Mouse (Mus musculus) forebrain, embryonic 14.5 days (tissue): ENCODE measurements around the gene Vmn1r10. TPM values are rescaled to one million over a fixed set of nuclear protein-coding genes. Genes with fewer than 3 reads are reported as not detected.

Experiments used
- ATAC-seq: fragments of 200-750 bp; cut with Nextera tagmentation; 2 replicates; pipeline ENCODE4 v1.8.0; 2017; ENCODE audit warnings: mild to moderate bottlenecking, moderate library complexity
- DNase-seq: peaks from one replicate; pipeline ENCODE4 v3.0.0-alpha.2; 2015; ENCODE audit warnings: low spot score
- H3K27ac ChIP-seq: fragments of 300-500 bp; sonication (generic); 2 replicates; pipeline ENCODE4 v1.5.1; 2014; ENCODE audit warnings: low read depth, mild to moderate bottlenecking, control low read depth, low read length, moderate library complexity
- H3K27me3 ChIP-seq: fragments of 300-500 bp; sonication (generic); replicated peaks from 2 replicates; pipeline ENCODE4 v1.6.1; 2014; ENCODE audit warnings: low read length, control low read depth, mixed read lengths; ENCODE audit not compliant: control insufficient read depth, insufficient read depth
- H3K36me3 ChIP-seq: fragments of 300-500 bp; sonication (generic); 2 replicates; pipeline ENCODE4 v1.6.1; 2014; ENCODE audit warnings: low read length, control low read depth; ENCODE audit not compliant: control insufficient read depth, insufficient read depth
- H3K4me1 ChIP-seq: fragments of 300-500 bp; sonication (generic); 2 replicates; pipeline ENCODE4 v1.6.1; 2014; ENCODE audit warnings: antibody characterized with exemption, low read length, control low read depth; ENCODE audit not compliant: control insufficient read depth, insufficient read depth
- H3K4me2 ChIP-seq: fragments of 300-500 bp; sonication (generic); 2 replicates; pipeline ENCODE4 v1.6.1; 2014; ENCODE audit warnings: mild to moderate bottlenecking, control low read depth, low read length
- H3K4me3 ChIP-seq: fragments of 300-500 bp; sonication (generic); 2 replicates; pipeline ENCODE4 v1.5.1; 2014; ENCODE audit warnings: low read depth, low read length, control low read depth
- H3K9ac ChIP-seq: fragments of 300-500 bp; sonication (generic); 2 replicates; pipeline ENCODE4 v1.6.1; 2014; ENCODE audit warnings: mild to moderate bottlenecking, low read length, control low read depth, moderate library complexity
- H3K9me3 ChIP-seq: fragments of 300-500 bp; sonication (generic); replicated peaks from 2 replicates; pipeline ENCODE4 v1.6.1; 2016; ENCODE audit warnings: low read length, control low read depth, mixed read lengths; ENCODE audit not compliant: control insufficient read depth
- WGBS: fragments of 180-500 bp; shearing (Covaris S2); extraction: QIAGEN DNeasy Blood & Tissue Kit; methylation state at CpG from one replicate; pipeline ENCODE4 v1.1.7; 2014; 5-methylcytosine and 5-hydroxymethylcytosine counted together
- polyA plus RNA-seq: library from polyadenylated mRNA; unstranded; fragments of >200 nt; fragmentation: Nextera tagmentation; extraction: Ambion mirVana; gene quantifications from 2 replicates; pipeline ENCODE4 v1.2.1, GENCODE M21; 2014

The Vmn1r10 gene
- polyA plus RNA-seq = not detected in 2 replicates

DNA sequence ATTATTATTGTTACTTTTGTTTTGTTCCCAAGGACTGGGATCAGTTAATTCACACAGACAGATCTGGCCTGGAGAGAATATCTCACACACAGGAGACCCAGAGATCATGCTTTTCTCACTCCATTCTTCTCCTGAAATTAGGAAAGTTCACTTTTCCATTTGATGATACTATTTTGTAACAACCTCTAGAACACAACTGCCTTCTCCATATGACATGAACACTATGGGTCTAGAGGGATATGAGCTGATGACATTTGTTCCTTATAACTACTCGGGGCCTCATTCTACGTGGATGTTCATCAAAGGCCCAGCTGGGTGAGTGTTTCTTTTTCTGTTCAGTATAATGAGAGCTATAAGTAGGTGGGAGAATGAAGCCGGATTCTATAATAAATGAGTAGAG is at the start of gene Vmn1r10:
Gene Vmn1r10 (plus strand): TSS at position 301 of the 400 bp plus-strand sequence.
- Histone ChIP-seq H3K9me3 (no peaks in the 10 kb centered on the region), H3K4me3 (no peak within 1 kb of the TSS), H3K36me3 (no peaks in the 10 kb centered on the region), H3K27me3 (no peaks in the 10 kb centered on the region), H3K4me2 (no peak within 1 kb of the TSS), H3K4me1 (no peaks in the 10 kb centered on the region), H3K9ac (no peak within 1 kb of the TSS), H3K27ac (no peak within 1 kb of the TSS)
- DNase-seq (no peak), ATAC-seq (no peak)
- WGBS = 87% methylated on average over 3 of the region's 3 CpGs

DNA sequence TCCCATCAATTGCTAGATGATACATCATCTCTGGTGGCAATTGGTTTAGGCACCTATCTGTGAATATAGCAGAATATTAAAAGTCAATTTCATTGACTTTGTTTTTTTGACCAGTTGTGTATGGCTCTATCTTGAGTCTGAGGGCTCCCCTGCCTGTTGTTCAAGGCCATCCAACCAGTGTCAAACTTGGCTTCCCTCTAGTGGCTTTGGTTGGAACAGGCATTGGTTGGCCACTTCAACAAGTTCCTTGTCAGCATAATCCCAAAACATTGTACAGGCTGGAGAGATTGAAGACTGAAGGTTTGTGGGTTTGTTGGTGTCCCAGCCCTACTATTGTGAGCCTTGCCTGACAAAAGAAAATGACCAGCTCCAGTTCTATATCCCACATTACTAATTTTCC is 45.5 kb upstream of the Vmn1r10 start:
- no peak for DNase-seq
- Histone ChIP-seq H3K4me3 (no peak overlapping the region), H3K4me1 (no peaks in the 10 kb centered on the region), H3K9ac (no peak overlapping the region), H3K36me3 (no peaks in the 10 kb centered on the region), H3K27me3 (no peaks in the 10 kb centered on the region), H3K4me2 (no peak overlapping the region), H3K9me3 (no peaks in the 10 kb centered on the region), H3K27ac (no peak overlapping the region)
- ATAC-seq = no peak

DNA sequence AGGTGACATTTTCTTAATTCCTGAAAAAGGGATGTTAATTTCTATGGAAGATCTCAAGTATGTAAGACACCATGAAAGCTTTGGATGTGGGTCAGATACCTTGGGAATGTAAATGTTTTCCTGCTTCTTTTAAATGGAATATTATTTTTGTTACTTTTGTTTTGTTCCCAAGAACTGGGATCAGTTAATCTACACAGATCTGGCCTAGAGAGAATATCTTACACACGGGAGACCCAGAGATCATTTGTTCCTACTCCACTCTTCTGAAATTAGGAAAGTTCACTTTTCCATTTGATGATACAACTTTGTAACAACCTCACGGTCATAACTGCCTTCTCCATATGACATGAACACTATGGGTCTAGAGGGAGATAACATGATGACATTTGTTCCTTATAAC is 42.8 kb upstream of the Vmn1r10 start, which contains the start of gene Vmn1r9:
Gene Vmn1r9 (plus strand): TSS at position 301 of the 400 bp plus-strand sequence.
- no peak within 1 kb of the TSS for H3K4me2 ChIP-seq
- no peaks in the 10 kb centered on the region for H3K9me3 ChIP-seq
- ATAC-seq (no peak), DNase-seq (no peak)
- 87% methylated on average over 2 of the region's 2 CpGs for WGBS
- no peak within 1 kb of the TSS for H3K27ac ChIP-seq
- H3K27me3 ChIP-seq = no peaks in the 10 kb centered on the region
- no peak within 1 kb of the TSS for H3K4me3 ChIP-seq
- no peaks in the 10 kb centered on the region for H3K4me1 ChIP-seq
- H3K9ac ChIP-seq = no peak within 1 kb of the TSS
- H3K36me3 ChIP-seq = no peaks in the 10 kb centered on the region

DNA sequence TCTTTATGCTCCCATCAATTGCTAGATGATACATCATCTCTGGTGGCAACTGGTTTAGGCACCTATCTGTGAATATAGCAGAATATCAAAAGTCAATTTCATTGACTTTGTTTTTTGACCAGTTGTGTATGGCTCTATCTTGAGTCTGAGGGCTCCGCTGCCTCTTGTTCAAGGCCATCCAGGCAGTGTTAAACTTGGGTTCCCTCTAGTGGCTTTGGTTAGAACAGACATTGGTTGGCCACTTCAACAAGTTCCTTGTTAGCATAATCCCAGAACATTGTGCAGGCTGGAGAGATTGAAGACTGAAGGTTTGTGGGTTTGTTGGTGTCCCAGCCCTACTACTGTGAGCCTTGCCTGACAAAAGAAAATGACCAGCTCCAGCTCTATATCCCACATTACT is 2.9 kb upstream of the Vmn1r10 start:
- DNase-seq (no peak), ATAC-seq (no peak)
- WGBS = 73% methylated on average over 1 of the region's 1 CpGs
- H3K27ac ChIP-seq = no peak overlapping the region
- no peaks in the 10 kb centered on the region for H3K4me1 ChIP-seq
- H3K9ac ChIP-seq = no peak overlapping the region
- H3K36me3 ChIP-seq = no peaks in the 10 kb centered on the region
- no peak overlapping the region for H3K4me3 ChIP-seq
- no peak overlapping the region for H3K4me2 ChIP-seq
- H3K9me3 ChIP-seq = no peaks in the 10 kb centered on the region
- H3K27me3 ChIP-seq = no peaks in the 10 kb centered on the region

DNA sequence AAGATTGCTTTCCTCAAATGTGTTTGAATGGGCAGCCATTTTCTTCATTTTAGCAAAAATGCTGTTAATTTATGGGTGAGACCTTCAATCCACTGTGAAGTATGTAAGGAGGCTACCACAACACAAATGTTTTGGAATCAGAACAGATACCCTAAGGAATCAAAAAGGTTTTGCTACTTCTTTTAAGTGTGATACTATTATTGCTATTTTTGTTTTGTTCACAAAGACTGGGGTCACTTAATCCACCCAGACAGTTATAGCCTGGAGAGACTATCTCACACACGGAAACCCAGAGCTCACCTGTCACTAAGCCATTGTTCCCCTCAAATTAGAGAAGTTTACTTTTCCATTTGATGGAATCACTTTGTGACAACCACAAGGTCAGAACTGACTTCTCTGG is 23.9 kb downstream of the Vmn1r10 start, which contains the start of gene Vmn1r11:
Gene Vmn1r11 (plus strand): TSS at position 301 of the 400 bp plus-strand sequence.
- 67% methylated on average over 1 of the region's 1 CpGs for WGBS
- H3K4me1 ChIP-seq = no peaks in the 10 kb centered on the region

DNA sequence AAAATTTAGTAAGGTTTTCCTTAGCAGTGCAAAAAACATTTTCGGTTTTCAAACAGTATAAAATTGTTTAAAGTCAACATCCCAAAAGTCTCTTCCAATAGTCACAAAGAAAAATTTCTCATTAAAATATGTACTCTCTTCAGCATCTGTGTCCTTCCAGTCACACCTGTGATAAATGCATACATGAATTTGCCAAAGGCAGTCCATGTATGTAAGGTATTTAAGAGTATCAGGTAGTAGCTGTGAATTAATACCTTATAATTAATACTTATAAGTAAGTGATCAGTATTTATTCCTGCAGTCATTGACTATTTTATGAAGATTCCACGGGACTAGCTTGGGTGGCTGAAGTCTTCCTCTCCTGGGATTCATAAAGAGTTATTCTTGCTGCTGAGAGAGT is 47.4 kb downstream of the Vmn1r10 start, which contains the start of gene Vmn1r12:
Gene Vmn1r12 (plus strand): TSS at position 301 of the 400 bp plus-strand sequence.
- Histone ChIP-seq H3K27me3 (no peaks in the 10 kb centered on the region), H3K36me3 (no peaks in the 10 kb centered on the region), H3K27ac (no peak within 1 kb of the TSS), H3K4me2 (no peak within 1 kb of the TSS), H3K4me1 (no peaks in the 10 kb centered on the region), H3K9ac (no peak within 1 kb of the TSS), H3K4me3 (no peak within 1 kb of the TSS), H3K9me3 (no peaks in the 10 kb centered on the region)
- ATAC-seq = no peak
- 86% methylated on average over 2 of the region's 2 CpGs for WGBS
- DNase-seq = no peak

More for the DNA sequence above, 23.9 kb downstream of the Vmn1r10 start, which contains the start of gene Vmn1r11:
- no peak within 1 kb of the TSS for H3K27ac ChIP-seq
- ATAC-seq (no peak), DNase-seq (no peak)
- H3K36me3 ChIP-seq = no peaks in the 10 kb centered on the region
- H3K4me3 ChIP-seq = no peak within 1 kb of the TSS
- H3K9me3 ChIP-seq = no peaks in the 10 kb centered on the region
- no peak within 1 kb of the TSS for H3K4me2 ChIP-seq
- no peak within 1 kb of the TSS for H3K9ac ChIP-seq
- H3K27me3 ChIP-seq = no peaks in the 10 kb centered on the region

Other genes starting within 250 kb of the Vmn1r10 start
- gene Nt5c3, start 185.5 kb upstream of the Vmn1r10 start, polyA plus RNA-seq = 174 and 189 TPM in 2 replicates
- 0.17 and 0.33 TPM in 2 replicates for gene Vmn1r4, start 185.4 kb upstream of the Vmn1r10 start, polyA plus RNA-seq
- gene Vmn1r5, start 139.2 kb upstream of the Vmn1r10 start, polyA plus RNA-seq = not detected in 2 replicates
- not detected in 2 replicates for gene Vmn1r6, start 112.2 kb upstream of the Vmn1r10 start, polyA plus RNA-seq
- not detected in 2 replicates for gene Vmn1r7, start 84.1 kb upstream of the Vmn1r10 start, polyA plus RNA-seq
- not detected in 2 replicates for gene Vmn1r8, start 77.2 kb upstream of the Vmn1r10 start, polyA plus RNA-seq
- gene Vmn1r9, start 42.7 kb upstream of the Vmn1r10 start, polyA plus RNA-seq = not detected in 2 replicates
- gene Vmn1r11, start 24.0 kb downstream of the Vmn1r10 start, polyA plus RNA-seq = not detected in 2 replicates
- gene Vmn1r12, start 47.5 kb downstream of the Vmn1r10 start, polyA plus RNA-seq = not detected in 2 replicates
- not detected in 2 replicates for gene Vmn1r13, start 93.8 kb downstream of the Vmn1r10 start, polyA plus RNA-seq
- not detected in 2 replicates for gene Vmn1r14, start 122.2 kb downstream of the Vmn1r10 start, polyA plus RNA-seq
- gene Vmn1r15, start 148.5 kb downstream of the Vmn1r10 start, polyA plus RNA-seq = not detected in 2 replicates
- gene Vmn1r16, start 220.0 kb downstream of the Vmn1r10 start, polyA plus RNA-seq = not detected in 2 replicates